Mouse (Mus musculus) bone marrow macrophage, adult 2 months (primary cell): ENCODE data around the gene Pex5. TPM values are rescaled to one million over a fixed set of nuclear protein-coding genes. Genes with fewer than 3 reads are reported as not detected.

Experiments used
- H3K27ac ChIP-seq: 2 replicates; pipeline ENCODE4 v1.5.1; 2012; ENCODE audit warnings: low read depth, low read length; ENCODE audit not compliant: insufficient read depth
- H3K4me1 ChIP-seq: 2 replicates; pipeline ENCODE4 v1.6.1; 2012; ENCODE audit warnings: low read length; ENCODE audit not compliant: control insufficient read depth, insufficient read depth
- H3K4me3 ChIP-seq: 2 replicates; pipeline ENCODE4 v1.5.1; 2012; ENCODE audit warnings: mild to moderate bottlenecking, low read length, moderate library complexity; ENCODE audit not compliant: insufficient read depth
- CTCF ChIP-seq: IDR thresholded peaks from 2 replicates; pipeline ENCODE4 v1.5.1; 2012; ENCODE audit warnings: low read depth, mild to moderate bottlenecking, low read length, moderate library complexity
- POLR2A ChIP-seq: IDR thresholded peaks from 2 replicates; pipeline ENCODE4 v1.6.1; 2012; ENCODE audit warnings: mild to moderate bottlenecking, low read depth, low read length, borderline replicate concordance
- polyA plus RNA-seq: library from polyadenylated mRNA; stranded (reverse); fragments of >200 nt; gene quantifications from 2 replicates; pipeline ENCODE4 v1.2.4, GENCODE M21; 2012; ENCODE audit not compliant: missing spikeins, insufficient read depth, insufficient read length

The Pex5 gene
- polyA plus RNA-seq, 1 experiment, result 28.8 TPM

- Histone ChIP-seq H3K27ac (no peak overlapping the region), H3K4me1 (peaks cover 3% of the 10 kb centered on the region; the same call in 1 of the 2 replicates), H3K4me3 (no peak overlapping the region)
- peak; percentile 90 for TF ChIP-seq CTCF
- TF ChIP-seq POLR2A, result no peak
Measured at GRCm38 (mm10) chr6:124448186-124448852, 33.5 kb upstream of the Pex5 start.

GRCm38 (mm10) chr6:124447356-124447755 is 32.5 kb upstream of the Pex5 start:
- Histone ChIP-seq H3K4me1 (peaks cover 3% of the 10 kb centered on the region; the same call in 1 of the 2 replicates), H3K4me3 (no peak overlapping the region), H3K27ac (no peak overlapping the region)
- TF ChIP-seq POLR2A (no peak), CTCF (no peak)

GRCm38 (mm10) chr6:124446459-124446858 is 31.6 kb upstream of the Pex5 start:
- no peak overlapping the region for H3K4me3 ChIP-seq
- H3K4me1 ChIP-seq, result peaks cover 3% of the 10 kb centered on the region; the same call in 1 of the 2 replicates
- H3K27ac ChIP-seq, result no peak overlapping the region
- TF ChIP-seq CTCF (no peak), POLR2A (no peak)

GRCm38 (mm10) chr6:124446024-124446423 is 31.2 kb upstream of the Pex5 start:
- H3K4me3 ChIP-seq, result no peak overlapping the region
- no peak overlapping the region for H3K27ac ChIP-seq
- TF ChIP-seq POLR2A (no peak), CTCF (no peak)
- peaks cover 3% of the 10 kb centered on the region; the same call in 1 of the 2 replicates for H3K4me1 ChIP-seq

GRCm38 (mm10) chr6:124443338-124443737 is 28.5 kb upstream of the Pex5 start:
- Histone ChIP-seq H3K27ac (no peak overlapping the region), H3K4me3 (no peak overlapping the region)
- TF ChIP-seq CTCF (no peak), POLR2A (no peak)

GRCm38 (mm10) chr6:124436245-124436644 is 21.4 kb upstream of the Pex5 start:
- Histone ChIP-seq H3K4me3 (no peak overlapping the region), H3K4me1 (peaks cover 7% of the 10 kb centered on the region), H3K27ac (no peak overlapping the region)
- TF ChIP-seq CTCF, result no peak
- no peak for TF ChIP-seq POLR2A

More at GRCm38 (mm10) chr6:124443338-124443737, 28.5 kb upstream of the Pex5 start:
- H3K4me1 ChIP-seq, result peaks cover 3% of the 10 kb centered on the region; the same call in 1 of the 2 replicates

GRCm38 (mm10) chr6:124435173-124435572 is 20.3 kb upstream of the Pex5 start:
- H3K4me1 ChIP-seq, result peaks cover 7% of the 10 kb centered on the region

GRCm38 (mm10) chr6:124433688-124434324 is 18.9 kb upstream of the Pex5 start:
- H3K4me1 ChIP-seq, result peaks cover 7% of the 10 kb centered on the region
- no peak for TF ChIP-seq POLR2A
- TF ChIP-seq CTCF, result no peak
- H3K27ac ChIP-seq, result no peak overlapping the region
- no peak overlapping the region for H3K4me3 ChIP-seq

More at GRCm38 (mm10) chr6:124435173-124435572, 20.3 kb upstream of the Pex5 start:
- TF ChIP-seq CTCF (no peak), POLR2A (no peak)
- H3K27ac ChIP-seq, result no peak overlapping the region
- no peak overlapping the region for H3K4me3 ChIP-seq

GRCm38 (mm10) chr6:124430784-124431495 is 16.1 kb upstream of the Pex5 start:
- Histone ChIP-seq H3K27ac (no peak overlapping the region), H3K4me1 (no peaks in the 10 kb centered on the region), H3K4me3 (no peak overlapping the region)
- TF ChIP-seq POLR2A (no peak), CTCF (no peak)
